Mouse (Mus musculus) MEL (cell line): ENCODE results near the gene Rarb. TPM values are rescaled to one million over a fixed set of nuclear protein-coding genes. Genes with fewer than 3 reads are reported as not detected.

Source experiments
- DNase-seq: peaks from one replicate; pipeline ENCODE4 v3.0.0; 2011; ENCODE audit warnings: low read depth, low spot score
- H3K27ac ChIP-seq: 2 replicates; pipeline ENCODE4 v1.5.1; 2012; ENCODE audit warnings: low read depth, mild to moderate bottlenecking, control low read depth, low read length, moderate library complexity; ENCODE audit not compliant: control insufficient read depth
- H3K27me3 ChIP-seq, 2 experiments: fragments of 150-350 bp in 1 of 2; sonication (generic) in 1 of 2; 2 replicates each; pipeline ENCODE4 v1.6.1; 2012; ENCODE audit warnings: low read length in 2 of 2, mild to moderate bottlenecking in 2 of 2, improper control_type of control experiment in 1 of 2, moderate library complexity in 1 of 2; ENCODE audit not compliant: insufficient read depth in 2 of 2, control insufficient read depth in 1 of 2
- H3K36me3 ChIP-seq, 2 experiments: 2 replicates each; pipeline ENCODE4 v1.6.1; 2012 to 2014; ENCODE audit warnings: low read length in 2 of 2, improper control_type of control experiment in 1 of 2, inconsistent platforms in 1 of 2, mild to moderate bottlenecking in 1 of 2; ENCODE audit not compliant: insufficient read depth in 2 of 2, control insufficient read depth in 1 of 2
- H3K4me1 ChIP-seq, 2 experiments: fragments of 150-350 bp in 1 of 2; sonication (generic) in 1 of 2; 2 replicates each; pipeline ENCODE4 v1.6.1; 2012; ENCODE audit warnings: low read length in 2 of 2, improper control_type of control experiment in 1 of 2, mild to moderate bottlenecking in 1 of 2; ENCODE audit not compliant: insufficient read depth in 2 of 2, control insufficient read depth in 1 of 2
- H3K4me3 ChIP-seq, 2 experiments: fragments of 150-350 bp in 1 of 2; sonication (generic) in 1 of 2; 2 replicates each; pipeline ENCODE4 v1.5.1; 2012; ENCODE audit warnings: low read depth in 2 of 2, low read length in 2 of 2, mild to moderate bottlenecking in 2 of 2, moderate library complexity in 2 of 2, control low read depth in 1 of 2, improper control_type of control experiment in 1 of 2; ENCODE audit not compliant: control insufficient read depth in 1 of 2, insufficient read depth in 1 of 2
- H3K79me2 ChIP-seq: 2 replicates; pipeline ENCODE4 v1.6.1; 2012; ENCODE audit warnings: mild to moderate bottlenecking, low read length, moderate library complexity; ENCODE audit not compliant: control insufficient read depth, poor library complexity, insufficient read depth
- H3K9ac ChIP-seq: 2 replicates; pipeline ENCODE4 v1.6.1; 2012; ENCODE audit warnings: low read depth, mild to moderate bottlenecking, control low read depth, low read length, moderate library complexity; ENCODE audit not compliant: control insufficient read depth, poor library complexity, severe bottlenecking
- H3K9me3 ChIP-seq: fragments of 150-350 bp; sonication (generic); replicated peaks from 2 replicates; pipeline ENCODE4 v1.6.1; 2012; ENCODE audit warnings: mild to moderate bottlenecking, low read length, improper control_type of control experiment, moderate library complexity; ENCODE audit not compliant: insufficient read depth
- CHD2 ChIP-seq: IDR thresholded peaks from 2 replicates; pipeline ENCODE4 v1.6.1; 2011; ENCODE audit warnings: low read length, improper control_type of control experiment
- CTCF ChIP-seq, 3 experiments: IDR thresholded peaks in 2 of 3; conservative IDR thresholded peaks in 1 of 3; 2 replicates each; pipeline ENCODE4 v1.5.1; 2011 to 2012; ENCODE audit warnings: low read length in 3 of 3, low read depth in 2 of 3, mild to moderate bottlenecking in 2 of 3, improper control_type of control experiment in 1 of 3, inconsistent platforms in 1 of 3, mixed read lengths in 1 of 3, moderate library complexity in 1 of 3; ENCODE audit not compliant: control insufficient read depth in 1 of 3, insufficient read depth in 1 of 3, poor library complexity in 1 of 3, severe bottlenecking in 1 of 3
- E2F4 ChIP-seq: IDR thresholded peaks from 2 replicates; pipeline ENCODE4 v1.6.1; 2011; ENCODE audit warnings: low read depth, low read length, improper control_type of control experiment, borderline replicate concordance
- ELF1 ChIP-seq: IDR thresholded peaks from 2 replicates; pipeline ENCODE4 v1.6.1; 2014; ENCODE audit warnings: low read depth, mild to moderate bottlenecking, inconsistent platforms, low read length, improper control_type of control experiment, moderate library complexity
- HCFC1 ChIP-seq: IDR thresholded peaks from 2 replicates; pipeline ENCODE4 v1.6.1; 2012; ENCODE audit warnings: low read depth, mild to moderate bottlenecking, inconsistent platforms, low read length, improper control_type of control experiment, moderate library complexity
- MAZ ChIP-seq: IDR thresholded peaks from 2 replicates; pipeline ENCODE4 v1.6.1; 2012; ENCODE audit warnings: low read depth, mild to moderate bottlenecking, inconsistent platforms, low read length, improper control_type of control experiment
- MXI1 ChIP-seq: IDR thresholded peaks from 2 replicates; pipeline ENCODE4 v1.6.1; 2011; ENCODE audit warnings: mild to moderate bottlenecking, low read depth, low read length, improper control_type of control experiment
- MYB ChIP-seq: IDR thresholded peaks from 2 replicates; pipeline ENCODE4 v1.6.1; 2011; ENCODE audit warnings: mild to moderate bottlenecking, low read depth, low read length, improper control_type of control experiment
- POLR2AphosphoS2 ChIP-seq: IDR thresholded peaks from 2 replicates; pipeline ENCODE4 v1.6.1; 2011; ENCODE audit warnings: low read length, improper control_type of control experiment
- POLR2AphosphoS5 ChIP-seq: IDR thresholded peaks from 2 replicates; pipeline ENCODE4 v1.6.1; 2012; ENCODE audit warnings: low read depth, borderline replicate concordance, mild to moderate bottlenecking, inconsistent platforms, low read length, moderate library complexity, mixed read lengths
- RCOR1 ChIP-seq: IDR thresholded peaks from 2 replicates; pipeline ENCODE4 v1.6.1; 2012; ENCODE audit warnings: low read depth, mild to moderate bottlenecking, inconsistent platforms, low read length, improper control_type of control experiment
- SMC3 ChIP-seq: IDR thresholded peaks from 2 replicates; pipeline ENCODE4 v1.6.1; 2011; ENCODE audit warnings: low read depth, low read length, improper control_type of control experiment
- TAL1 ChIP-seq: IDR thresholded peaks from 2 replicates; pipeline ENCODE4 v1.6.1; 2012; ENCODE audit warnings: mild to moderate bottlenecking, inconsistent platforms, low read length, moderate library complexity, mixed read lengths
- TCF12 ChIP-seq: IDR thresholded peaks from 2 replicates; pipeline ENCODE4 v1.6.1; 2014; ENCODE audit warnings: low read depth, mild to moderate bottlenecking, inconsistent platforms, low read length, improper control_type of control experiment, moderate library complexity
- USF1 ChIP-seq: IDR thresholded peaks from 2 replicates; pipeline ENCODE4 v1.6.1; 2014; ENCODE audit warnings: low read depth, mild to moderate bottlenecking, inconsistent platforms, low read length, improper control_type of control experiment, moderate library complexity
- USF2 ChIP-seq, 2 experiments: IDR thresholded peaks; 2 replicates each; pipeline ENCODE4 v1.6.1; 2011 to 2012; ENCODE audit warnings: improper control_type of control experiment in 2 of 2, low read length in 2 of 2, borderline replicate concordance in 1 of 2, inconsistent platforms in 1 of 2, low read depth in 1 of 2, mild to moderate bottlenecking in 1 of 2; ENCODE audit not compliant: insufficient read depth in 1 of 2
- ZKSCAN1 ChIP-seq: IDR thresholded peaks from 2 replicates; pipeline ENCODE4 v1.6.1; 2012; ENCODE audit warnings: low read depth, mild to moderate bottlenecking, inconsistent platforms, low read length, improper control_type of control experiment, moderate library complexity
- ZMIZ1 ChIP-seq: IDR thresholded peaks from 2 replicates; pipeline ENCODE4 v1.6.1; 2012; ENCODE audit warnings: low read depth, mild to moderate bottlenecking, inconsistent platforms, low read length, improper control_type of control experiment, moderate library complexity
- ZNF384 ChIP-seq: IDR thresholded peaks from 2 replicates; pipeline ENCODE4 v1.6.1; 2012; ENCODE audit warnings: low read depth, mild to moderate bottlenecking, inconsistent platforms, low read length, improper control_type of control experiment
- polyA plus RNA-seq, 2 experiments: library from polyadenylated mRNA; stranded (reverse) in 1 of 2; unstranded in 1 of 2; fragments of >175 nt in 1 of 2; fragments of >200 nt in 1 of 2; gene quantifications; 2 replicates each; pipeline versions ENCODE4 v1.2.1 to v1.2.4; 2012; ENCODE audit warnings: low replicate concordance in 2 of 2, low read depth in 1 of 2; ENCODE audit not compliant: insufficient read length in 2 of 2, insufficient read depth in 1 of 2, missing spikeins in 1 of 2
- total RNA-seq: library from RNA; depleted of rRNA; stranded (reverse); fragments of 300-350 nt; gene quantifications from 2 replicates; pipeline ENCODE4 v1.2.3, GENCODE M21; 2012

Rarb gene
- total and polyA plus RNA-seq, 3 experiments, result not detected

- no peak overlapping the region for H3K27ac ChIP-seq
- H3K79me2 ChIP-seq, result no peaks in the 10 kb centered on the region
- no peaks in the 10 kb centered on the region for H3K27me3 ChIP-seq
- no peak overlapping the region for H3K4me3 ChIP-seq
- H3K36me3 ChIP-seq, result no peaks in the 10 kb centered on the region
- TF ChIP-seq HCFC1, result no peak
- DNase-seq, result no peak
- H3K4me1 ChIP-seq, result no peaks in the 10 kb centered on the region; a peak in 2 of 4 replicates
- no peaks in the 10 kb centered on the region for H3K9me3 ChIP-seq
- no peak overlapping the region for H3K9ac ChIP-seq
Observed at GRCm38 (mm10) chr14:16522852-16523251, 296.1 kb downstream of the Rarb start.

DNA sequence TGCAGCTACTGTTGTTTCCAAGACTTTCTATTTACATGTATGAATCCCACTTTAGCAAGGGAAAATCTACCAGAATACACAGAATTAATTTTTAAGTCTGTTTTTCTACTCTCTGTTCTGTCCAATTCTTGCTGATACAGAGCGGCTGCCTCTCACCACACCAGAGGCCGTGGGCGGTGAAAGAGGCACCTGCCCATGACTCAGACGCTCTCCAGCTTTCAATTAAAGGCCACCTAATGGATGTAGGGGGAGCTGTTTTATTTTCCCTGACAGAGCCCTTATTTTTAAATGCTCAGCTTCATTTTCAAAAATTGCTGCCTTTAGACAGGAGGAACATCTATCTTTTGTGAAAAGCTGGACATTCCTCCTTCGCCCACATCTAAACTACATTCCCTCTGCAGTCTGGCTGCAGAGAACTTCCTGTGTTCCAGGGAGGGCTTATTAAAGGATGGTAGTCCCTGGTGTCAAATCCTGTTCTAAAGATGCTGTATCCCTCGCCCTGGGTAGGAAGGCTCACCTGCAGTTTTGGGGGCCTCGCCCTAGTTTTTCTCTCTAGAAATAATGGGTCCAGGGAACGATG, 299.3 kb downstream of the Rarb start:
- Histone ChIP-seq H3K36me3 (no peaks in the 10 kb centered on the region), H3K79me2 (no peaks in the 10 kb centered on the region), H3K4me1 (no peaks in the 10 kb centered on the region; a peak in 2 of 4 replicates), H3K9ac (no peak overlapping the region), H3K4me3 (no peak overlapping the region), H3K27ac (no peak overlapping the region), H3K9me3 (no peaks in the 10 kb centered on the region), H3K27me3 (no peaks in the 10 kb centered on the region)
- DNase-seq, result peak; percentile 25
- no peak for TF ChIP-seq E2F4
- TF ChIP-seq USF2 (IDR thresholded peaks at IDR 0.05; ENCODE audit: borderline replicate concordance in 1 of 2, insufficient read depth in 1 of 2, low read depth in 1 of 2, low read length in 2 of 2), result no peak
- TF ChIP-seq RCOR1, result no peak
- no peak for TF ChIP-seq SMC3
- TF ChIP-seq POLR2AphosphoS2, result no peak
- no peak for TF ChIP-seq POLR2AphosphoS5
- no peak for TF ChIP-seq ZKSCAN1
- no peak for TF ChIP-seq ZNF384
- TF ChIP-seq ZMIZ1, result no peak
- no peak for TF ChIP-seq MYB
- no peak for TF ChIP-seq TAL1
- no peak for TF ChIP-seq MXI1
- no peak for TF ChIP-seq CTCF (IDR thresholded peaks at IDR 0.05 in 2 of 3, conservative IDR thresholded peaks at IDR 0.05 in 1 of 3; ENCODE audit: control insufficient read depth in 1 of 3, insufficient read depth in 1 of 3, low read depth in 2 of 3, low read length in 3 of 3, poor library complexity in 1 of 3, severe bottlenecking in 1 of 3)
- no peak for TF ChIP-seq MAZ
- no peak for TF ChIP-seq TCF12
- TF ChIP-seq ELF1, result no peak
- TF ChIP-seq USF1, result no peak
- TF ChIP-seq CHD2, result no peak
